Mouse (Mus musculus): ENCODE measurements around the gene Cacng2. TPM values are rescaled to one million over a fixed set of nuclear protein-coding genes. Genes with fewer than 3 reads are reported as not detected.

Cacng2 gene
- polyA plus RNA-seq, 1 experiment from 2014 or later, result 12.7 TPM

GRCm38 (mm10) chr15:78056930-78057329 is 62.9 kb downstream of the Cacng2 start:
- DNase-seq (no peak), ATAC-seq (ENCODE audit: low FRiP score, low TSS enrichment) (no peak)
- H3K9me3 ChIP-seq (ENCODE audit: control insufficient read depth, low read length), result no peaks in the 10 kb centered on the region
- no peaks in the 10 kb centered on the region for H3K4me1 ChIP-seq (ENCODE audit: control insufficient read depth, insufficient read depth, low read length)
- H3K4me2 ChIP-seq (ENCODE audit: low read length), result no peak overlapping the region
- H3K27ac ChIP-seq (replicated peaks; ENCODE audit: low read depth, low read length), result no peak overlapping the region
- no peaks in the 10 kb centered on the region for H3K27me3 ChIP-seq (ENCODE audit: control insufficient read depth, insufficient read depth, low read length)
- H3K4me3 ChIP-seq (replicated peaks; ENCODE audit: low read depth, low read length), result no peak overlapping the region
- no peaks in the 10 kb centered on the region for H3K36me3 ChIP-seq (ENCODE audit: control insufficient read depth, insufficient read depth, low read length)
- 83% methylated on average over 1 of the region's 1 CpGs for WGBS
- H3K9ac ChIP-seq (replicated peaks; ENCODE audit: low read length), result no peak overlapping the region

- Histone ChIP-seq H3K4me2 (ENCODE audit: low read length) (no peak overlapping the region), H3K36me3 (ENCODE audit: control insufficient read depth, insufficient read depth, low read length) (no peaks in the 10 kb centered on the region), H3K27ac (replicated peaks; ENCODE audit: low read depth, low read length) (no peak overlapping the region), H3K4me1 (ENCODE audit: control insufficient read depth, insufficient read depth, low read length) (no peaks in the 10 kb centered on the region), H3K27me3 (ENCODE audit: control insufficient read depth, insufficient read depth, low read length) (no peaks in the 10 kb centered on the region), H3K9me3 (ENCODE audit: control insufficient read depth, low read length) (no peaks in the 10 kb centered on the region), H3K9ac (replicated peaks; ENCODE audit: low read length) (no peak overlapping the region), H3K4me3 (replicated peaks; ENCODE audit: low read depth, low read length) (no peak overlapping the region)
- no peak for ATAC-seq (ENCODE audit: low FRiP score, low TSS enrichment)
- 88% methylated on average over 10 of the region's 10 CpGs for WGBS
- DNase-seq, result no peak
Measured at GRCm38 (mm10) chr15:78050682-78051081, 69.1 kb downstream of the Cacng2 start.

- DNase-seq, result no peak
- Histone ChIP-seq H3K4me1 (ENCODE audit: control insufficient read depth, insufficient read depth, low read length) (no peaks in the 10 kb centered on the region), H3K9ac (replicated peaks; ENCODE audit: low read length) (no peak overlapping the region), H3K9me3 (ENCODE audit: control insufficient read depth, low read length) (no peaks in the 10 kb centered on the region), H3K27me3 (ENCODE audit: control insufficient read depth, insufficient read depth, low read length) (no peaks in the 10 kb centered on the region), H3K36me3 (ENCODE audit: control insufficient read depth, insufficient read depth, low read length) (no peaks in the 10 kb centered on the region), H3K4me3 (replicated peaks; ENCODE audit: low read depth, low read length) (no peak overlapping the region), H3K4me2 (ENCODE audit: low read length) (no peak overlapping the region), H3K27ac (replicated peaks; ENCODE audit: low read depth, low read length) (no peak overlapping the region)
- 81% methylated on average over 2 of the region's 2 CpGs for WGBS
- no peak for ATAC-seq (ENCODE audit: low FRiP score, low TSS enrichment)
Measured at GRCm38 (mm10) chr15:78049933-78050332, 69.9 kb downstream of the Cacng2 start.

- Histone ChIP-seq H3K9me3 (ENCODE audit: control insufficient read depth, low read length) (no peaks in the 10 kb centered on the region), H3K27ac (replicated peaks; ENCODE audit: low read depth, low read length) (no peak overlapping the region), H3K4me2 (ENCODE audit: low read length) (no peak overlapping the region), H3K9ac (replicated peaks; ENCODE audit: low read length) (no peak overlapping the region), H3K36me3 (ENCODE audit: control insufficient read depth, insufficient read depth, low read length) (no peaks in the 10 kb centered on the region), H3K4me3 (replicated peaks; ENCODE audit: low read depth, low read length) (no peak overlapping the region), H3K4me1 (ENCODE audit: control insufficient read depth, insufficient read depth, low read length) (no peaks in the 10 kb centered on the region), H3K27me3 (ENCODE audit: control insufficient read depth, insufficient read depth, low read length) (no peaks in the 10 kb centered on the region)
- ATAC-seq (ENCODE audit: low FRiP score, low TSS enrichment) (no peak), DNase-seq (no peak)
- 69% methylated on average over 7 of the region's 7 CpGs for WGBS
Measured at GRCm38 (mm10) chr15:78045842-78046241, 74.0 kb downstream of the Cacng2 start.

GRCm38 (mm10) chr15:78045314-78045713 is 74.5 kb downstream of the Cacng2 start:
- 66% methylated on average over 7 of the region's 7 CpGs for WGBS
- no peaks in the 10 kb centered on the region for H3K9me3 ChIP-seq (ENCODE audit: control insufficient read depth, low read length)

GRCm38 (mm10) chr15:78044826-78045225 is 75.0 kb downstream of the Cacng2 start:
- no peak for ATAC-seq (ENCODE audit: low FRiP score, low TSS enrichment)
- WGBS, result 73% methylated on average over 6 of the region's 6 CpGs
- H3K27ac ChIP-seq (replicated peaks; ENCODE audit: low read depth, low read length), result no peak overlapping the region
- H3K4me2 ChIP-seq (ENCODE audit: low read length), result no peak overlapping the region
- H3K36me3 ChIP-seq (ENCODE audit: control insufficient read depth, insufficient read depth, low read length), result no peaks in the 10 kb centered on the region
- H3K27me3 ChIP-seq (ENCODE audit: control insufficient read depth, insufficient read depth, low read length), result no peaks in the 10 kb centered on the region
- H3K9ac ChIP-seq (replicated peaks; ENCODE audit: low read length), result no peak overlapping the region
- no peak overlapping the region for H3K4me3 ChIP-seq (replicated peaks; ENCODE audit: low read depth, low read length)
- no peaks in the 10 kb centered on the region for H3K4me1 ChIP-seq (ENCODE audit: control insufficient read depth, insufficient read depth, low read length)
- H3K9me3 ChIP-seq (ENCODE audit: control insufficient read depth, low read length), result no peaks in the 10 kb centered on the region
- no peak for DNase-seq

More at GRCm38 (mm10) chr15:78045314-78045713, 74.5 kb downstream of the Cacng2 start:
- H3K36me3 ChIP-seq (ENCODE audit: control insufficient read depth, insufficient read depth, low read length), result no peaks in the 10 kb centered on the region
- H3K4me2 ChIP-seq (ENCODE audit: low read length), result no peak overlapping the region
- no peak overlapping the region for H3K27ac ChIP-seq (replicated peaks; ENCODE audit: low read depth, low read length)
- H3K9ac ChIP-seq (replicated peaks; ENCODE audit: low read length), result no peak overlapping the region
- no peaks in the 10 kb centered on the region for H3K27me3 ChIP-seq (ENCODE audit: control insufficient read depth, insufficient read depth, low read length)
- DNase-seq (no peak), ATAC-seq (ENCODE audit: low FRiP score, low TSS enrichment) (no peak)
- H3K4me1 ChIP-seq (ENCODE audit: control insufficient read depth, insufficient read depth, low read length), result no peaks in the 10 kb centered on the region
- no peak overlapping the region for H3K4me3 ChIP-seq (replicated peaks; ENCODE audit: low read depth, low read length)

- DNase-seq (no peak), ATAC-seq (ENCODE audit: low FRiP score, low TSS enrichment) (no peak)
- WGBS, result 90% methylated on average over 8 of the region's 8 CpGs
- no peaks in the 10 kb centered on the region for H3K4me1 ChIP-seq (ENCODE audit: control insufficient read depth, insufficient read depth, low read length)
- H3K9ac ChIP-seq (replicated peaks; ENCODE audit: low read length), result no peak overlapping the region
- no peak overlapping the region for H3K4me2 ChIP-seq (ENCODE audit: low read length)
- no peaks in the 10 kb centered on the region for H3K27me3 ChIP-seq (ENCODE audit: control insufficient read depth, insufficient read depth, low read length)
- H3K27ac ChIP-seq (replicated peaks; ENCODE audit: low read depth, low read length), result no peak overlapping the region
- H3K4me3 ChIP-seq (replicated peaks; ENCODE audit: low read depth, low read length), result no peak overlapping the region
- H3K9me3 ChIP-seq (ENCODE audit: control insufficient read depth, low read length), result no peaks in the 10 kb centered on the region
- no peaks in the 10 kb centered on the region for H3K36me3 ChIP-seq (ENCODE audit: control insufficient read depth, insufficient read depth, low read length)
Measured at GRCm38 (mm10) chr15:78042706-78043105, 77.1 kb downstream of the Cacng2 start.

GRCm38 (mm10) chr15:78037626-78038025 is 82.2 kb downstream of the Cacng2 start:
- no peak for ATAC-seq (ENCODE audit: low FRiP score, low TSS enrichment)

GRCm38 (mm10) chr15:78036586-78036985 is 83.2 kb downstream of the Cacng2 start:
- H3K27ac ChIP-seq (replicated peaks; ENCODE audit: low read depth, low read length), result no peak overlapping the region
- no peak overlapping the region for H3K4me2 ChIP-seq (ENCODE audit: low read length)
- no peak overlapping the region for H3K4me3 ChIP-seq (replicated peaks; ENCODE audit: low read depth, low read length)
- no peaks in the 10 kb centered on the region for H3K36me3 ChIP-seq (ENCODE audit: control insufficient read depth, insufficient read depth, low read length)
- 65% methylated on average over 2 of the region's 2 CpGs for WGBS
- no peaks in the 10 kb centered on the region for H3K9me3 ChIP-seq (ENCODE audit: control insufficient read depth, low read length)
- H3K27me3 ChIP-seq (ENCODE audit: control insufficient read depth, insufficient read depth, low read length), result no peaks in the 10 kb centered on the region
- no peaks in the 10 kb centered on the region for H3K4me1 ChIP-seq (ENCODE audit: control insufficient read depth, insufficient read depth, low read length)
- no peak for ATAC-seq (ENCODE audit: low FRiP score, low TSS enrichment)
- DNase-seq, result no peak
- no peak overlapping the region for H3K9ac ChIP-seq (replicated peaks; ENCODE audit: low read length)

More at GRCm38 (mm10) chr15:78037626-78038025, 82.2 kb downstream of the Cacng2 start:
- H3K27ac ChIP-seq (replicated peaks; ENCODE audit: low read depth, low read length), result no peak overlapping the region
- H3K4me2 ChIP-seq (ENCODE audit: low read length), result no peak overlapping the region
- H3K4me3 ChIP-seq (replicated peaks; ENCODE audit: low read depth, low read length), result no peak overlapping the region
- H3K4me1 ChIP-seq (ENCODE audit: control insufficient read depth, insufficient read depth, low read length), result no peaks in the 10 kb centered on the region
- H3K9me3 ChIP-seq (ENCODE audit: control insufficient read depth, low read length), result no peaks in the 10 kb centered on the region
- H3K9ac ChIP-seq (replicated peaks; ENCODE audit: low read length), result no peak overlapping the region
- DNase-seq, result no peak
- no peaks in the 10 kb centered on the region for H3K36me3 ChIP-seq (ENCODE audit: control insufficient read depth, insufficient read depth, low read length)
- 90% methylated on average over 10 of the region's 10 CpGs for WGBS
- no peaks in the 10 kb centered on the region for H3K27me3 ChIP-seq (ENCODE audit: control insufficient read depth, insufficient read depth, low read length)

Data from midbrain, embryonic 14.5 days (tissue).